Mouse (Mus musculus) lung, postnatal 0 days (tissue): Measurements from ENCODE around the gene Elmo2. TPM values are rescaled to one million over a fixed set of nuclear protein-coding genes. Genes with fewer than 3 reads are reported as not detected.

Source experiments
- ATAC-seq: fragments of 200-750 bp; cut with Nextera tagmentation; 2 replicates; pipeline ENCODE4 v1.8.0; 2017; ENCODE audit warnings: moderate library complexity
- DNase-seq: peaks from one replicate; pipeline ENCODE4 v3.0.0-alpha.2; 2016; ENCODE audit warnings: low spot score
- H3K27ac ChIP-seq: fragments of 300-500 bp; sonication (generic); 2 replicates; pipeline ENCODE4 v1.5.1; 2014; ENCODE audit warnings: antibody characterized with exemption, mild to moderate bottlenecking, low read length, mixed read lengths
- H3K27me3 ChIP-seq: fragments of 300-500 bp; sonication (generic); replicated peaks from 2 replicates; pipeline ENCODE4 v1.6.1; 2014; ENCODE audit warnings: low read length, mixed read lengths; ENCODE audit not compliant: insufficient read depth
- H3K36me3 ChIP-seq: fragments of 300-500 bp; sonication (generic); 2 replicates; pipeline ENCODE4 v1.6.1; 2014; ENCODE audit warnings: low read length, mixed read lengths; ENCODE audit not compliant: insufficient read depth
- H3K4me1 ChIP-seq: fragments of 300-500 bp; sonication (generic); 2 replicates; pipeline ENCODE4 v1.6.1; 2014; ENCODE audit warnings: antibody characterized with exemption, low read depth, low read length, mixed read lengths; ENCODE audit not compliant: insufficient read depth
- H3K4me2 ChIP-seq: fragments of 300-500 bp; sonication (generic); replicated peaks from 2 replicates; pipeline ENCODE4 v1.6.1; 2014; ENCODE audit warnings: low read depth, mild to moderate bottlenecking, low read length, moderate library complexity, mixed read lengths
- H3K4me3 ChIP-seq: fragments of 300-500 bp; sonication (generic); 2 replicates; pipeline ENCODE4 v1.5.1; 2014; ENCODE audit warnings: low read depth, low read length
- H3K9ac ChIP-seq: fragments of 300-500 bp; sonication (generic); replicated peaks from 2 replicates; pipeline ENCODE4 v1.6.1; 2014; ENCODE audit warnings: low read depth, mild to moderate bottlenecking
- H3K9me3 ChIP-seq: fragments of 300-500 bp; sonication (generic); 2 replicates; pipeline ENCODE4 v1.6.1; 2016; ENCODE audit warnings: low read length, mixed read lengths
- CTCF ChIP-seq: IDR thresholded peaks from 2 replicates; pipeline ENCODE4 v1.5.1; 2016; ENCODE audit warnings: antibody characterized with exemption, mild to moderate bottlenecking
- EP300 ChIP-seq: IDR thresholded peaks from 2 replicates; pipeline ENCODE4 v1.6.1; 2016; ENCODE audit warnings: antibody characterized with exemption, mild to moderate bottlenecking, control low read depth
- WGBS: fragments of 180-500 bp; shearing (Covaris S2); extraction: QIAGEN DNeasy Blood & Tissue Kit; methylation state at CpG from one replicate; pipeline ENCODE4 v1.1.7; 2014; 5-methylcytosine and 5-hydroxymethylcytosine counted together
- polyA plus RNA-seq: library from polyadenylated mRNA; unstranded; fragments of >200 nt; fragmentation: Nextera tagmentation; extraction: Ambion mirVana; gene quantifications from 2 replicates; pipeline ENCODE4 v1.2.1, GENCODE M21; 2015

The Elmo2 gene
- polyA plus RNA-seq, 1 experiment from 2014 or later = 66.4 TPM

GRCm38 (mm10) chr2:165275124-165275640 is 51.1 kb downstream of the Elmo2 start:
- TF ChIP-seq EP300 (no peak), CTCF (no peak)
- Histone ChIP-seq H3K9ac (no peak overlapping the region), H3K27ac (no peak overlapping the region), H3K27me3 (no peaks in the 10 kb centered on the region), H3K4me2 (no peak overlapping the region), H3K4me3 (no peak overlapping the region), H3K9me3 (no peaks in the 10 kb centered on the region), H3K4me1 (no peaks in the 10 kb centered on the region), H3K36me3 (peaks cover 3% of the 10 kb centered on the region; the same call in 1 of the 2 replicates)
- DNase-seq (no peak), ATAC-seq (0 out of 2 replicates have a peak, but pooled peaks have one; percentile 18)
- 38% methylated on average over 8 of the region's 8 CpGs for WGBS

DNA sequence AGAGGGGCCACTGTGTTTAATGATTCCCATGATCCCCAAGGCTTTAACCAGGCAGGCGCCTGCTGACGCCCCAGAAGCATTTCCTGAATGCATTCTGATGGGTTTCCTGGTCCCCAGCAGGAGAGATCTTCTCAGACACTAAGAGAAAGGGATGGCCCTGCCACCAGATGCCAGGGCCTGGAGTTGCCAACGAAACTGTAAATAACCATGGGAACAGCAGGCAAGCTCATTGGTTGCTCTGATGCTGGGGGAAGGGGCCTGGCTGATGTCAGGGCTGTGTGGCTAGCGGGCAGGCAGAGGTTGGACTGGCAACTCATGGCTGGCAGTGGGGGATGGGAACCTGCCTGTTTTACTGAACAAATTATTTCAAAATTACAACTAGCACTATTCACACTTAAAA is 52.7 kb downstream of the Elmo2 start:
- Histone ChIP-seq H3K27me3 (no peaks in the 10 kb centered on the region), H3K4me1 (no peaks in the 10 kb centered on the region), H3K4me3 (no peak overlapping the region), H3K9me3 (no peaks in the 10 kb centered on the region), H3K4me2 (no peak overlapping the region), H3K9ac (no peak overlapping the region), H3K27ac (no peak overlapping the region), H3K36me3 (no peaks in the 10 kb centered on the region; the same call in 1 of the 2 replicates)
- DNase-seq (no peak), ATAC-seq (no peak)
- WGBS = 35% methylated on average over 4 of the region's 4 CpGs
- TF ChIP-seq EP300 = no peak
- no peak for TF ChIP-seq CTCF

GRCm38 (mm10) chr2:165271326-165271725 is 55.0 kb downstream of the Elmo2 start:
- no peaks in the 10 kb centered on the region for H3K4me1 ChIP-seq
- no peaks in the 10 kb centered on the region for H3K27me3 ChIP-seq
- ATAC-seq (no peak), DNase-seq (no peak)
- H3K36me3 ChIP-seq = no peaks in the 10 kb centered on the region; the same call in 1 of the 2 replicates
- no peak overlapping the region for H3K9ac ChIP-seq
- no peak overlapping the region for H3K4me2 ChIP-seq
- H3K9me3 ChIP-seq = no peaks in the 10 kb centered on the region
- H3K27ac ChIP-seq = no peak overlapping the region
- TF ChIP-seq CTCF = no peak
- no peak for TF ChIP-seq EP300
- H3K4me3 ChIP-seq = no peak overlapping the region
- WGBS = 30% methylated on average over 8 of the region's 8 CpGs

DNA sequence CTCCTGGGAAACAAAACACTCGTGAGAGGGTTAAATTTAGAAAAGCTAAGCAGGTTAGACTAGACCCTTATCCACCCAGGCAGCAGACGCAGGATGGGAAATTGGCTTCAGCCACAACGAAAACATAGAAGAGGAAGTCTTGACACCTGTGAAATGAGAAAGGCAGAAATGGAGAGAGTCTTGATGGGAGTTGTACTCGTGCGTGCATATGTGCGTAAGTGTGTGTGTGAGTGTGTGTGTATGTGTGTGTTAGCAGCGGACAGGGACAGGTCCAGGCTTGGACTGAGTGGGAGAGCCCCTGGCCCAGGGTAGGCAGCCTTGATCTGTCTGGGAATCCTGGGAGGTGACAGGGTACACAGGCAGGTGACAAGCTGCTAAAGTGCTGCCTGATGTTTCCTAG is 55.4 kb downstream of the Elmo2 start:
- WGBS = 22% methylated on average over 7 of the region's 7 CpGs
- ATAC-seq (no peak), DNase-seq (no peak)
- TF ChIP-seq EP300 = no peak
- no peak for TF ChIP-seq CTCF
- Histone ChIP-seq H3K27ac (no peak overlapping the region), H3K4me1 (no peaks in the 10 kb centered on the region), H3K4me3 (no peak overlapping the region), H3K9me3 (no peaks in the 10 kb centered on the region), H3K36me3 (no peaks in the 10 kb centered on the region), H3K9ac (no peak overlapping the region), H3K4me2 (no peak overlapping the region), H3K27me3 (no peaks in the 10 kb centered on the region)

GRCm38 (mm10) chr2:165266739-165267138 is 59.5 kb downstream of the Elmo2 start:
- no peak for DNase-seq

GRCm38 (mm10) chr2:165263861-165264260 is 62.4 kb downstream of the Elmo2 start:
- ATAC-seq (no peak), DNase-seq (no peak)
- Histone ChIP-seq H3K9ac (no peak overlapping the region), H3K4me3 (no peak overlapping the region), H3K4me2 (no peak overlapping the region), H3K9me3 (no peaks in the 10 kb centered on the region), H3K27ac (no peak overlapping the region), H3K4me1 (no peaks in the 10 kb centered on the region), H3K36me3 (no peaks in the 10 kb centered on the region), H3K27me3 (no peaks in the 10 kb centered on the region)
- WGBS = 62% methylated on average over 7 of the region's 7 CpGs
- TF ChIP-seq CTCF (no peak), EP300 (no peak)

More at GRCm38 (mm10) chr2:165266739-165267138, 59.5 kb downstream of the Elmo2 start:
- H3K4me3 ChIP-seq = no peak overlapping the region
- H3K36me3 ChIP-seq = no peaks in the 10 kb centered on the region
- H3K4me2 ChIP-seq = no peak overlapping the region
- ATAC-seq = no peak
- WGBS = 10% methylated on average over 12 of the region's 12 CpGs
- no peak overlapping the region for H3K9ac ChIP-seq
- no peaks in the 10 kb centered on the region for H3K4me1 ChIP-seq
- no peak overlapping the region for H3K27ac ChIP-seq
- TF ChIP-seq EP300 (no peak), CTCF (no peak)
- no peaks in the 10 kb centered on the region for H3K9me3 ChIP-seq
- no peaks in the 10 kb centered on the region for H3K27me3 ChIP-seq
